Mouse (Mus musculus) lung, postnatal 36 days (tissue): ENCODE measurements around the gene Klrg2.
A peak's percentile ranks its signal among the peaks of the same experiment; 100 is the strongest.

Source experiments
- DNase-seq: peaks from one replicate; pipeline ENCODE4 v3.0.0; 2022; ENCODE audit warnings: mixed read lengths

Gene Klrg2

DNA sequence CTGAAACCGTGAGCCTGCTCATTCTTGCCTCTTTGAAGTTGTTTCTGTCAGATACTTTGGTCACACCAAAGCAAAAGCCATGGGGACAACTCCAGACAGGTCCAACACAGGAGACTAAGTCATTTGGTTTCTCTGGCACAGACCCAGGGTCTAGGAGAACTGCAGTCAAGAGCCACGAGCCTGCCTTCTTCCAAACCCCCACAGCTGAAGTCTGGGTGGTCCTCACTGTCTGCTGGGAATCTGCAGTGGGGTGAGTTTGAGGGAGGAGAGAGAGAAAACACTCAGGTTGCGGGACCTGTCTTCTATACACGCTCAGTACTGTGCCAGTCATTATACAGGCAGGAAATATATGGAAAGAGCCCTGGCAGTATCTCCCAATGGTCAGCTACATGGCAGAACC lies 9.6 kb downstream of the Klrg2 start:
- DNase-seq, result no peak

DNA sequence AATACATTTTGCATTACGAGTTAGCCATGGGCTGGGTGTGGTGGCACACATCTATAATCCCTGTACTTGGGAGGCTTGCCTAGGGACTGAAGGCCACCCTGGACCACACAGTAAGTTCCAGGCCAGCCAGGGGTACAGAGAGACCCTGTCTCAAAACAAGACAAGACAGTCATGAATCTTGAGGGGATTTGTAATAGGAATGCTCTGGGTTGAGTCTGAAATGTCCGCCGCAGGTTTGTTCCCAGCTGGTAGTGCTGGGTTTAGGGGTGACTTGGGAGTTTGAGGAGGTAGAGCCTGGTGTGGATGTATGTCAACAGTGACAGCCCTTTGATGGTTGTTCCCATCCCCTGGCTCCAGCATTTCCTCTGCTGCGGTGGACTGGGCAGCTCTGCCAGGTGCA lies 10.0 kb downstream of the Klrg2 start:
- no peak for DNase-seq

DNA sequence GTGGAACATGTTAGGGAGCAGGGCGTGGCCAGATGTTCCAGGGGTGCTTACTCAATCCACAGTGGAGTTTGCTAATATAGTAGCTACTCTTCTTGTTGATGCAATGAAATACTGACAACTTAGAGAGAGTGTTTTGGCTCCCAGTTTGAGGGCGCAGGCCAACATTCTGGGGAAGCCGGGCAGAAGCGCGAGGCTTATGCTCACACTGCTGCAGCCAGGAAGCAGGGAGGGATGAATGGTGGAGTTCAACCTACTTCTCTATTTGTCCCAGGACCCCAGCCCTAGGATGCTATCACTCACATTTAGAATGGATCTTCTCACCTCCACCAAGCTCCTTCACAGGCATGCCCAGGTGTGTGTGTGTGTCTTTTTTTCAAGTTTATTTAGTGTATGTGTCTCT lies 11.0 kb downstream of the Klrg2 start:
- DNase-seq, result no peak

DNA sequence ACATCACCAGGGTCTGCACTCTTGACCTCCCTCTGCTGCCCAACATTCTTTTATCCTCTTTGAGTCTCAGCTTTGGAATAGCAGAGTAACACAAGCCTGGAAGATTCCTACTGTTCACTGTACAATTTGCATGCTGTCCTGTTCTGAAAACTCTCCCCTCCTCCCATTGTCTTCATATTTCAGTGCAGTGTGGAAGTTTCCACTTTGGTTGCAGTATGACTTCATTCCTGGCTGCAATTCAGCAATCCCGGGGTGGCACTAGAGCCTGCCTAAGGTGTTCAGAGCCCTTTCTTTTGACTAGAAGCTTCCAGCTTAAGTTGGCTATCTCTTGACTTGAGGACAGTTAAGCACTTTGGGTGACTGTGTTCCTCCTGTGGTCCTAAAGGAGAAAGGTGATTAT lies 12.6 kb downstream of the Klrg2 start:
- peak; percentile 32 for DNase-seq

DNA sequence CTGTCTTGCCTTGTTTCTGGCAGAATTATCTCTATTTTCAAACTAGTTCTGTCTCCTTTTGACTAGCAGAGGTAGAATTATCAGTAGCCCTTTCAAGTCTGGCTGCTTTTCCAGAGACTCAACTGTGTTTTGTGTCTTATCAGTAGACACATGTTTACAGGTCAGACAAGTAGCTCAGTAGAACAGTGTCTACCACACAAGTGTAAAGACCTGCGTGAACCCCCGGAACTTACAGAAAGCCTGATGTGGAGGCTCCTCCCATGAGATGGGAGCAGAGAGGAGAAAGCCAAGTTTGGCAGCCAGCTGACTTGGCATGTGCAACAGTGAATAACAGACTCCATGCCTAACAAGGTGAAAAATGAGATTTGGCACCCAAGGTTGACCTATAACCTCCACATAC lies 13.6 kb downstream of the Klrg2 start:
- DNase-seq, result no peak

DNA sequence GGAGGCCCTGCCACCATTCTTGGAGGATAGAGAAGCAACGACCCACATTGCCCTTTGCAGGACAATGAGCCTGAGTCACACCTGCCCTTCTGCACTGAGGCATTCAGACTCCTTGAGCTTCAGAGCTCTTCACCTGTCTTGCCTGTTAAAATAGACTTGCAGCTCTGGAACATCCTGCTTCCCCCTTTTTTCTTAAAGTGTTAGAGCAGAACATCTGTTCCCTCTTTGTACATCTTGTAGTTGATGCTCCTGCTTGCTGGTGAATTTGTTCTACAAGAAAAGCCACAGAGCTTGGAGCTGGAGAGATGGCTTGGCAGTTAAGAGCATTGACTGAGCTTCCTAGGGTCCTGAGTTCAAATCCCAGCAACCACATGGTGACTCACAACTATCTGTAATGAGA lies 14.6 kb downstream of the Klrg2 start:
- no peak for DNase-seq

DNA sequence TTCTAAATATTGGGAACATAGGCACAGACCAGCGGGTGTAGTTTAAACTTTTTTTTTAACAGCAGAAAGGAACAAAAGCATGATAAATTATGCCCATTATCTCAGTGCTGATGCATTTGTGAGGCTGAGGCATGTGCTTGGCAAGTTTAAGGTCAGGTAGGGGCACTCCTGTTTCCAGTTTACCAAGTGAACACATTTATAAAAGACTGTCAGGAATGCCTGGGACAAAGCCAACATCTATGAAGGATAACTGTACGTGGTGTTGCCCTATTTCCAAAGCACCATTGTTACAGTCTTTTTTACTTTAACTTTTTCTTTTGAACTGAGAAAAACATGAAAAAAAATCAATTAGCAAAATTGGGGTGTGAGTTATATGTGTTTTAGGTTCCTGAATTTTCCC lies 27.1 kb downstream of the Klrg2 start:
- peak; percentile 14 for DNase-seq

DNA sequence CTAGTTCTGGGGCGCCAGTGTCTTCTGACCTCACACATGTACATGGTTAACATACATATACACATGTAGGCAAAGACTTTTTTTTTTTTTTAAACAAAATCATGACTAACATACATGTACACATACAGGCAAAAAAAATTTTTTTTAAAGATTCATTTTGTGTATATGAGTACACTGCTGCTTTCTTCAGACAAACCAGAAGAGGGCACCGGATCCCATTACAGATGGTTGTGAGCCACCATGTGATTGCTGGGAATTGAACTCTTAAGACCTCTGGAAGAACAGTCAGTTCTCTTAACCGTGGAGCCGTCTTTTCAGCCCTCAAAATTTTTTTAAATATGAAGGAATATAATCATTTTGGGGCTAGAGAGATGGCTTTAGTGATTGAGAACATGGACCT lies 39.6 kb downstream of the Klrg2 start:
- DNase-seq, result peak; percentile 8

DNA sequence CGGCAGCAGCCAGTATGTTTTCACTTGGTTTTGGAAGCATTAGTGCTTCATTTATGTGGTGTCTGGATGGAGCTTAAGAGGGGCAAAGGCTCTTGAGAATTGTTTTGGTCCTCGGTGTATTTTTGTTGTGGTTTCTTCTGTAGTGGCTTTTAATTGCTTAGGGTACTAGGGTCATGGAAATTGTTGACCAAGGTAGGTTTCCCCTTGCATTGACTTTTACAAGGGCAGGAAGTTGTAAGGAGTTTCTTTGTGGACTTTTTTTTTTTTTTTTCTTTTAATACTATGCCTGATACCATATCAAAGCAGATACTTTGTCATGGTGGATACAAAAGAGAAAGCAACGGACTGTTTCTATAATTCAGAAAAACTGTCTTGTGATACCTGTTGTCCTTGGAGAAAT lies 55.3 kb downstream of the Klrg2 start:
- DNase-seq, result no peak

DNA sequence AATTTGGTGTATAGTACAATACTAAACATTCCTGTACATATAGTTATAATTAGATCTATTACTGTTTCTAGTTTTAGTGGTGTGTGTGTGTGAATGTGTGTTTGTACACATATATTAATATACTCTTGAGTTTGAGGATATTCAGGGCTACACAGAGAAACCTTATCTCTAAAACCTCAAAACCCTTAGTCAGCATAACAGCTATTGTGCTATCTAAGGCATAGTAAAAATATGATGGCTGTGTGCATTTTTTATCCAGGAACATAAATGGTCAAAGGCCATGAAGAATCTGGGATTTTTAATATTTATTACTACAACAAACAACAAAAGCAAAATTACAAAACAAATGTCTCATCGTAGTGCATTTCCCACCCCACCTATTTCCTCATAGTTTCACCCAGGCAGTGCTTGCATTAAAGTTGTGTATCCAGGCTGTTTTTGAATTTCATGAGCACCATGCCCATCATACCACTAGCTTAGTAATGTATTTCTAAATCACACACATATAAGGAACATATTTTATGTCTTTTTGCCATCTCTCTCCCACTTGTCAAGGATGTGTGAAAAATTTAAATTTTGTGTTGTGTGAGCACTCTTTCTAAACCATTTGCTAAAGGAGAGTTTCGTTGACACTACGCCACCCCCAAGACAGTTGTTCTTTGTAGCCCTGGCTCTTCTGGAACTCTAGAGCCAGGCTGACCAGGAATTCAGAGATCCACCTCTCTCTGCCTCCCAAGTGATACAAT lies 56.8 kb downstream of the Klrg2 start:
- no peak for DNase-seq

DNA sequence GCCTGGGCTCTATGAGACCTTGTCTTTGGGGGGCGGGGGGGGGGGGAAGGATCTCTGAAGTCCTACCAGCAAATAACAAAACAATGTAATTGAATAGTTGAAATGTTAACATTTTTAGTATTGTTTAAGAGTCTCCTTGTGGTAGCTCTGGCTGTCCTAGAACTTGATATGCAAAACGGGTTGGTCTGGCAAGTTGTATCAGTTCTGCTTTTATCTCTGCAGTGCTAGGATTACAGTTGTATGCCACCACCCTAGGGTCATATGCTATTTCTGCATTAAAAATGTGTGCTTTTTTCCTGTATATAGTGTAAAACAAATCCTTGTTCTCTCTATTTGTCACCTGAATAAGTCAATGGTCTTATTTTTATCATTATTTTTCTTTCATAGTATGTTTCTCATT lies 60.9 kb downstream of the Klrg2 start:
- no peak for DNase-seq
